Mouse (Mus musculus) embryo, embryonic 9.5 days (tissue): Measurements from ENCODE around the gene Klc2.
"Not testable (repeated sequence)": the region's sequence is repeated elsewhere in the genome, so short reads cannot be mapped to it uniquely, and the experiment has no call there.

Experiments used
- DNase-seq: peaks from one replicate; pipeline ENCODE4 v3.0.0-alpha.2; 2017; ENCODE audit errors: extremely low spot score

Gene Klc2

DNA sequence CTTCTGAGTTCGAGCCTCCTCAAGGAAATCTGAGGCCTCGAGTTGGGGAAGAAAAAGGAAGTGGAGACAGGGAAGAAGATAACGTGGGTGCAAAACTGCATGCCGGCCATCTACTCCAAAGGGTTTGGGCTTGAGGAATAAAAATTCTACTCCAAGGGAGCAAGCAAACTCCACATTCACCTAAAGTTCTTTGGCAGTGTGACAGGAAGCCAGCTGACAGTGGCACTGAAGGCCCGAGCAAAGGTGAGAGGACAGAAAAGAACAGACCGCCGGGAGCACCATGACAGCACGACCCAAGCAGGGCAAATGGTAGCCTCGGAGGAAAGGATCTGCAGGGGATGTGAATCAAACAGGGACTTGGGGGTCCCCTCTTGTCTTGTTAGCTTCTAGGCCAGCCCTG, 12.3 kb downstream of the Klc2 start:
- no peak for DNase-seq

- DNase-seq, result peak; percentile 81
Measured at GRCm38 (mm10) chr19:5098363-5099143, 19.8 kb downstream of the Klc2 start, which contains the start of gene Cnih2. TSS of gene Cnih2 (minus strand) at chr19:5098521.

DNA sequence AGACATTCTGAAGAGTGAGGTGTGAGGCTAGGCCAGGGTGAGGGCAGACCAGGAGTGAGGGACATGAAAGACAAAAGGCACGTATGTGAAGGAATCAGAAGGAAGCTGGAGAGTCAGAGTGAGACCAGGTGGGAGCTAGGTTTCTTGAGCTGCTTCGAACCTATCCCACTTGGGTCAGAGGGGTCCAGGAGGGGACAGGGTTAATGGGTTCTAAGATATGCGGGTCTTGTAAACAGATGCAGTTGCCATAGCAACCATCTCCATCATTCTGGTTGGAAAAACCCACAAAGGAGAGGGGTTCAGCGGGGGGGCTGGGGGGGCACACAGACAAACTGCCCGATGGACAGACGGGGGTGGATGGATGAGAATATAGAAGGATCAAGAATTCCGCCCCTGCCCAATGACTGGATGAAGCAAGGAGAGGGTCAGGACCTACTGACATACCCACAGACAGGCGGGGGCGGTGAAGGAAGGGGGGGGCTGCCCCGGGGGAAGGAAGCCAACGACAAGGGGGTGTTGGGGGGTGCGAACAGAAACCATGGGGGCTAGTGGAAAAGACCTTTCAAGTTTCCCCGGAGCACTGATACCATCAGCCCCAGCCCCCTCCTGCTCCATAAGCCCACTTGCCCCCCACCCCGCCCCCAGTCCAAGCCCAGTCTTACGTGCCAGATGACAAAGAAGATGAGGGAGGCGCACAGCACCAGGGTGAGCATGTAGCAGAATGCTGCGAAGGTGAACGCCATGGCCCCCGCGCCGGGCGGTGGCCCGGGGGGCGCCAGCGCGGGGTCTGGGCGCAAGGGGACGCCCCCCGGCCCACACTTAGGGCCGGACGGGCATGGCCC, 20.6 kb downstream of the Klc2 start:
- peak; percentile 40 for DNase-seq

DNA sequence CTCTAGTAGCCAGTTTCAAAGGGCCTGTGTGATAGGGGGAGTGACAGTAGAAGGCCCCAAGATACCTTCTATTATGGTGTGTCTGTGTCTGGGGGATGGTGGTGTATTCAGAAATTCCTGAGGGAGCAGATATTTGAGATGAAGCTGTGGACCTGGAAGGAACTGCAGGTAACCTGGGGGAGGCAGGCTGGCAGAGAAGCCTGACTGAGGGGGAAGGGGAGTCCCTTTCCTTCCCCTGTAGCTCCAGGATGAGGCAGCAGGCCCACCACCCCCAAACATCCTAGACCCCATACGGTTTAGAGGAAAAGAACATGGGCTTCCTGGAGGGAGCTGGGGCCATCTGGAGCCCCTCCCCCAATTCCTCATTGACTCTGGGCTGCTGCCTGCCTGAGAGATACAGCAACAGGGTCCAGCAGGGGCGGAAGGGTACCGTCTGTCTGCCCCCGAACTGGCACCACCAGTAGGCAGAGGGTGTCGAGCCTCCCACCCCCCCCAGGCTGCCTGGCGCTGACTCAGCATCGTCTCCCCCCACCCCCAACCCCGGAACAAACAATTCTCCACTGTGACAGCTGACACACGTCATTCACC, 22.4 kb downstream of the Klc2 start:
- no peak for DNase-seq

- DNase-seq, result no peak
Measured at GRCm38 (mm10) chr19:5094746-5095417, 23.5 kb downstream of the Klc2 start.

DNA sequence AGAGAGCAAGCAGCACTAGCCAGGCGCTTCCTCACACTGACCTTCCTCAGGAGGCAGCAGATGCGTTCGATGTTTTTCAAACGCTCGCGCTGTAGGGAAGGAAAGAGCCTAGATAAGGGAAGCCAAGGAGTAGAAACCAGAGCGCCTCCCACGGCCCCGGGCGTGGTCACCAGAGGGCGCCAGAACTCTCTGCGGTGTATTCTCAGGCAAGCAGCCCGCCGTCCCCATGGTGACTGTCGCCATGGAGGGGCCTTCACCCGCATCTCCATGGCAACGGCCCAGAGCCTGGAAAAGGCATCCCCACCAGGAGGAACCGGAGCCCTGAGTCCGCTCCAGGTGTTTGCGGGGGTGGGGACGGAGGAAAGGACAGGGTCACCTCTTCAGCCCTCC, 24.1 kb downstream of the Klc2 start:
- peak; percentile 96 for DNase-seq

- DNase-seq, result no peak
Measured at GRCm38 (mm10) chr19:5093481-5094242, 24.7 kb downstream of the Klc2 start.

DNA sequence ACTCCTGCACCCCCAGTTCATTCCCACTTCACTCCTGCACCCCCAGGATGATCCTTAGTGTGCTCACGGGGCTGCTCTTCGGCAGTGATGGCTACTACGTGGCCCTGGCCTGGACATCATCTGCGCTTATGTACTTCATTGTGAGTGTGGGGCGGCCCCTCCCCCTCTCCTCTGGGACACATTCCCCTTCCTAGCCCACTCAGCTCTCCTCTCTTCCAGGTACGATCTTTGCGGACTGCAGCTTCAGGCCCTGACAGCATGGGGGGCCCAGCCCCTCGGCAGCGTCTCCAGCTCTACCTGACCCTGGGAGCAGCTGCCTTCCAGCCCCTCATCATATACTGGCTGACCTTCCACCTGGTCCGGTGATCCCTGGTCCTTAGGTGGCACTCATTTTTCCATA, 26.3 kb downstream of the Klc2 start:
- no peak for DNase-seq

DNA sequence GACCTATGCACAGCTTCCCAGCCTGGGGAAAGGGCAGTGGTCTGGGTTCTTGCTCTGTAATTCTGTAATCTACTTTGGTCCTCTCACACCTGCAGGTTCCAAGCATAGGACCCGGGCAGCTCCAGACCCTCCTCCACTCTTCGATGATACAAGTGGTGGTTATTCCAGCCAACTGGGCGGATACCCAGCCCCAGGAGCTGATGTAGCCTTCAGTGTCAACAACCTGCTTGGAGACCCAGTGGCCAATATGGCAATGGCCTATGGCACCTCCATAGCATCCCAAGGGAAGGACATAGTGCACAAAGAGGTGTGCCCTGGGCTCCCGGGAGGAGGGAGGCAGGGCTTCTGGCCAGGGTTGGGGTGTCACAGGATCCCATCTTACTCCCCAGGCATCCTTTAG, 29.0 kb downstream of the Klc2 start:
- DNase-seq, result no peak

- DNase-seq, result peak; percentile 95
Measured at GRCm38 (mm10) chr19:5087884-5088728, 30.3 kb downstream of the Klc2 start, which contains the start of gene Yif1a. TSS of gene Yif1a (plus strand) at chr19:5088538.

- not testable (repeated sequence) for DNase-seq
Measured at GRCm38 (mm10) chr19:5086533-5086932, 31.8 kb downstream of the Klc2 start.

DNA sequence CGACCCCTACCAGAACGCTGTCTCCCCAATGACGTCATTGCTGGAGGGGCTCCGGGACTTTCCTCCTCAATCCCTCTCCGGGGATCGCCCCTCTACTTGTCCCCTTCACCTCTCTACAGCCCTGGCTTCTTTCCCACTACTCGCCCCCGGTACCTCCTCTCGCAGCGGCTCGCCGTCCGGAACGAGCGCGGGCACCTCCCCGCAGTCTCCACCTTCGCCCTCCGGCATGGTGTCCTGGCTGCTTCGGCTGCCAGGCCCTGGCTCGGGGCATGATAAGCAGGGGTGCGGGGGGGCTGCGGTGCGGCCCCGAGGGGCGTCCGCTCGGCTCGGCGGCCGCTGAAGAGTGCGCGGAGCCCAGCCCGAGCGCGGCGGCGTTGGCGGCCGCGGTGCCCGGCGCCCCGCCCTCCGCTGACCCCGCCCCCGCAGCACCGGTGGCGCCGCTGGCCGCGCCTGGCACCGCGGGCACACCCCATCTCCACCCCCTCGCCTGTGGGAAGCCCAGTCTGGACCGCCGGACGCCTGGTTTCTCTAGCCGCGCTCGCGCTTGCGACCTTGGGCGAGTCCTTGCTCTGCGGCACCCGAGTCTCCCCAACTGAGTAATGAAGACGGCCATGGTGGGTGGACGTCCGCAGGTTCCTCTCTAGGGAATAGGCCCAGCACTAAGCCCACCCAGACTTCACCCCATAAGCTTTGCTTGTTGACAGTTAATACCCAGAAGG, 33.1 kb downstream of the Klc2 start, which contains the start of gene Tmem151a:
Tmem151a (minus strand) TSS at position 387 of the 719 bp plus-strand sequence.
- no peak for DNase-seq

DNA sequence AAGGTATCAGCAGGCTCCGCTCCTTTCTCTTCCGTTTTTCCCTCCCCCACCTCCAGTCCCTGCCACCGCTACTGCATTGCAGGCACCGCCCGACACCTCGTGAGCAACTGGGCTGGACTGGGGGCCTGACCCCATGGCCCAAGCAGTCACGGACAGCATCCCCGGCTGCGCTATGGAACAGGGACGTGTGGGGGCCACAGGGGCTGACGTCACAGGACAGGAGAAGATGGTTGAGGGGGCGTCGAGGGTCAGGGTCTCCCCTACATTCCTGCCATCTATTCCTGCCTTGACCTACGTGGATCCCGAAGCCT, 33.6 kb downstream of the Klc2 start:
- no peak for DNase-seq

DNA sequence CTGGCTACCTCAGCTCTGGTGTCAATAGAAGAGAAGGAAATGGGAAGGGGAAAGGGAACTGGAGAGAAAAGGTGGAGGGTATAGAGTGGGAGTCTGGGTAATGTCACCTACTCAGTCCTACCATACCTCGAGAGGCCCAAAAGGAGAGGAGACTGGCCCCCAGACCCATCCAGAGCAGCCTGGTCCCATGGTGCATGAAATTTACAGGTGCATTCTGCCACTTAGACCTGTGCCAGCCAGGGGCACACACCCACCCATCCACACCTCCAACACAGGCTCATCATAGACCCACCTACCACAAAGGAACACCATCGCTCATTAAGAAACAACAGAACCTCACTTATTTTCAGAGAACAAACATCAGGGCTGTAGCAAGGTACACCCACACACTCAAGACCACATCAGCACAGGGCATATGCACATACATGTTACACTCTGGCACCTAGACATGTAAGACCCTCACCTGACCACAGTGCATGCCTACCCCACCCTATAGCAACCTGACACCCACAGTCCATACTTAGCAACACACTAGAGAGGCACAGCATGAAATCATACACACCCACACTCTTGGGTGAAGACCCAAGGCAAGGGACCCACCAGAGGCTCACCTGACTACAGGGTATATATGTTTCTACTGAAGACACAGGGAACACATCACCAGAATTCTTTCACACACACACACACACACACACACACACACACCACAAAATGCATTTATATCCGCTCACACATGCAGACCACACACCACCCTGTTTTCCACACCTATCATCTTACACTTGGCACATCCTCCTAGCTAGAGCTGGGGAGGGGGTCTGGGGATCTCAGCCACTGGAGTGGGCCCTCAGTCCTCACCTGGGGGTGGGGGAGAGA, 34.2 kb downstream of the Klc2 start:
- no peak for DNase-seq

DNA sequence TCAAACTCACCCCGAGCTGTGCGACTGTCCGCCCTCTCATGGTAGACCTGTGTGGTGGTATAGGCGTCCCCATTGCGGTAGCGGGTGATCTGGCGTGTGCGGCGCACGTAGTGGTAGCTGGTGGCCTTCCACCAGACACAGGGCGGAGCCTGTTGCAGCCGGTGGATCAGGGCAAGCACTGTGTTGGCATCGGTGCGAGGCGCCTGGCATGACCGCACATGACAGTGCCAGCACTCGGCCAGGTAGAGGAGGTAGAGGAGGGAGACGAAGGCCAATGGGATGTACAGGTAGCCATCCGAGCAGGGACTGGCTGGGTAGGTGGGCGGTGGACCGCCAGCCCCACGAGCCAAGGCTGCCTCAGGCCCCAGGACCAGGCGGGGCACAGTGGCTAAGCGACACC, 35.8 kb downstream of the Klc2 start:
- DNase-seq, result no peak

- DNase-seq, result no peak
Measured at GRCm38 (mm10) chr19:5082005-5082404, 36.4 kb downstream of the Klc2 start.

DNA sequence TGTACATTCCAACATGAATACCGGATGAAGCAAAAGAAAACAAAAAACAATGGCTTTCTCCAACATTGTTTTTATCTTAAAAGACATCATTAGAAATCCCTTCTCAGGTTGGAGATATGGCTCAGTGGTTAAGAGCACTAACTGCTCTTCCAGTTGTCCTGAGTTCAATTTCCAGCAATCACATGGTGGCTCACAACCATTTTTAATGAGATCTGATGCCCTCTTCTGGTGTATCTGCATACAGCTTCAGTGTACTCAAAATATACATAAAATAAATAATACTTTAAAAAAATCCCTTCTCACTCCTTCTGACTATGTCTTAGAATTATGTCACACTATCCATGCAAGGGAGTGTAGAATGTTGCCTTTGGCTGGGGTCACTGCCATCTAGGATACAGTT, 39.1 kb downstream of the Klc2 start:
- DNase-seq, result no peak

DNA sequence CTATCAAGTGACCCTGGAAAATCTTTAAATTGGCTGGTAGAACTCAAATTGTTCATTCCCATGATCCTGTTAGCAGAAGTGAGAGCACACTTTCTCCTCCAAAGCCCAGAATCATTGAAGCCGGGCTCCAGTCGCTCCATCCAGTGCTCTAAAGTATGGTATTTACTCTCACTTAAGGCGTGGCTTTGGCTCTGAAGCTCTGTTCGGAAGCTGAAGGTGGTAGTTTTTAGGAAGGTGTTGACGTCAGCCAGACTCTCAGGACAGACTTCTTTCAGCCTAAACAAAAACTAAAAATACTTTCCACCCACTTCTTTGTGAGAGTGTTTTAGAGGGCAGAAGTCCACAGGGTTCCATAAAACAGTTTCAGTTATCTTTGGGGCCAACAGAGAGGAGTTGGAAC, 44.8 kb downstream of the Klc2 start:
- DNase-seq, result no peak

DNA sequence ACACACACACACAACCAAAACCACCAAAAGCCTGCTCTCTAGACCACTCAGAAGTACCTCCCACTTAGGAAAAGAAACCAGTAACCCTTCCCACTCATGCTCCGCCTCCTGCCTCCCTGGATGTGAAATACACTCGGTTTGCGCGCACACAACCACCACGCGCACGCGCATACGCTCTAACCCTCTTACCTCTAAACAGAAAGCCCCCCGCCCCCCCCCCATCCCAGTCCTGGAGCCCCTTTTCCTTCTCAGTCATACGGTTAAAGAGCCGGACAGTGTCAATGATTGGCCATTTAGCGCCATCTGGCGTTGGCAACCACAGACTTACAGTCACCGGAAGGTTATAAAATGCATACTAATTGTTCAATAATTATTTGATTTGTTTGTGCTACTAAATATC, 45.3 kb downstream of the Klc2 start:
- peak; percentile 80 for DNase-seq
